Mouse (Mus musculus) lung, embryonic 14.5 days (tissue): Measurements from ENCODE around the gene Zfyve9. TPM values are rescaled to one million over a fixed set of nuclear protein-coding genes. Genes with fewer than 3 reads are reported as not detected.
"Not testable (repeated sequence)": the region's sequence is repeated elsewhere in the genome, so short reads cannot be mapped to it uniquely, and the experiment has no call there.

Experiments used
- ATAC-seq: fragments of 200-750 bp; cut with Nextera tagmentation; 2 replicates; pipeline ENCODE4 v1.8.0; 2017; ENCODE audit warnings: mild to moderate bottlenecking, moderate TSS enrichment, moderate library complexity; ENCODE audit not compliant: insufficient read depth
- DNase-seq: peaks from one replicate; pipeline ENCODE4 v3.0.0-alpha.2; 2015
- H3K27ac ChIP-seq: fragments of 300-500 bp; sonication (generic); 2 replicates; pipeline ENCODE4 v1.5.1; 2014; ENCODE audit warnings: low read depth, mild to moderate bottlenecking, moderate library complexity
- H3K27me3 ChIP-seq: fragments of 300-500 bp; sonication (generic); 2 replicates; pipeline ENCODE4 v1.6.1; 2014; ENCODE audit warnings: low read length, control low read depth; ENCODE audit not compliant: insufficient read depth
- H3K36me3 ChIP-seq: fragments of 300-500 bp; sonication (generic); 2 replicates; pipeline ENCODE4 v1.6.1; 2014; ENCODE audit warnings: control low read depth; ENCODE audit not compliant: insufficient read depth
- H3K4me1 ChIP-seq: fragments of 300-500 bp; sonication (generic); 2 replicates; pipeline ENCODE4 v1.6.1; 2014; ENCODE audit warnings: antibody characterized with exemption, control low read depth; ENCODE audit not compliant: insufficient read depth
- H3K4me2 ChIP-seq: fragments of 300-500 bp; sonication (generic); 2 replicates; pipeline ENCODE4 v1.6.1; 2014; ENCODE audit warnings: mild to moderate bottlenecking
- H3K4me3 ChIP-seq: fragments of 300-500 bp; sonication (generic); 2 replicates; pipeline ENCODE4 v1.5.1; 2014; ENCODE audit warnings: low read depth, low read length
- H3K9ac ChIP-seq: fragments of 300-500 bp; sonication (generic); 2 replicates; pipeline ENCODE4 v1.6.1; 2014
- H3K9me3 ChIP-seq: fragments of 300-500 bp; sonication (generic); 2 replicates; pipeline ENCODE4 v1.6.1; 2016; ENCODE audit warnings: low read depth, low read length, control low read depth
- CTCF ChIP-seq: IDR thresholded peaks from 2 replicates; pipeline ENCODE4 v1.5.1; 2016; ENCODE audit warnings: antibody characterized with exemption, low read depth
- WGBS: fragments of 180-500 bp; shearing (Covaris S2); extraction: QIAGEN DNeasy Blood & Tissue Kit; methylation state at CpG from one replicate; pipeline ENCODE4 v1.1.7; 2014; 5-methylcytosine and 5-hydroxymethylcytosine counted together
- polyA plus RNA-seq: library from polyadenylated mRNA; unstranded; fragments of >200 nt; fragmentation: Nextera tagmentation; extraction: Ambion mirVana; gene quantifications from 2 replicates; pipeline ENCODE4 v1.2.1, GENCODE M21; 2014

The Zfyve9 gene
- polyA plus RNA-seq, 1 experiment from 2014 or later = 5.5 TPM

- no peak overlapping the region for H3K9ac ChIP-seq
- 81% methylated on average over 3 of the region's 3 CpGs for WGBS
- no peaks in the 10 kb centered on the region for H3K27me3 ChIP-seq
- H3K36me3 ChIP-seq = peaks cover 31% of the 10 kb centered on the region
- H3K4me1 ChIP-seq = no peaks in the 10 kb centered on the region
- H3K4me3 ChIP-seq = no peak overlapping the region
- no peak overlapping the region for H3K27ac ChIP-seq
- no peak for ATAC-seq
- H3K9me3 ChIP-seq = no peaks in the 10 kb centered on the region
- H3K4me2 ChIP-seq = no peak overlapping the region
- no peak for DNase-seq
- no peak for TF ChIP-seq CTCF
Measured at GRCm38 (mm10) chr4:108721245-108721784, 59.3 kb downstream of the Zfyve9 start.

- H3K9ac ChIP-seq = no peak within 1 kb of the TSS
- no peaks in the 10 kb centered on the region for H3K4me1 ChIP-seq
- DNase-seq (no peak), ATAC-seq (no peak)
- TF ChIP-seq CTCF = no peak
- WGBS = 82% methylated on average over 5 of the region's 5 CpGs
- no peaks in the 10 kb centered on the region for H3K9me3 ChIP-seq
- no peak within 1 kb of the TSS for H3K4me3 ChIP-seq
- peaks cover 24% of the 10 kb centered on the region for H3K36me3 ChIP-seq
- H3K4me2 ChIP-seq = no peak within 1 kb of the TSS
- H3K27ac ChIP-seq = no peak within 1 kb of the TSS
- no peaks in the 10 kb centered on the region for H3K27me3 ChIP-seq
Measured at GRCm38 (mm10) chr4:108719349-108719748, 61.2 kb downstream of the Zfyve9 start, which contains the start of gene 3110021N24Rik. 3110021N24Rik (plus strand) TSS chr4:108719649.

- no peak for ATAC-seq
- H3K4me3 ChIP-seq = no peak overlapping the region
- TF ChIP-seq CTCF = no peak
- 57% methylated on average over 5 of the region's 5 CpGs for WGBS
- H3K9me3 ChIP-seq = no peaks in the 10 kb centered on the region
- peak; percentile 65 for DNase-seq
- no peak overlapping the region for H3K27ac ChIP-seq
- H3K27me3 ChIP-seq = no peaks in the 10 kb centered on the region
- no peaks in the 10 kb centered on the region for H3K36me3 ChIP-seq
- H3K4me2 ChIP-seq = no peak overlapping the region
- H3K9ac ChIP-seq = no peak overlapping the region
- no peaks in the 10 kb centered on the region for H3K4me1 ChIP-seq
Measured at GRCm38 (mm10) chr4:108708209-108708608, 72.4 kb downstream of the Zfyve9 start.

- peak; percentile 73 for TF ChIP-seq CTCF
- Histone ChIP-seq H3K9me3 (no peaks in the 10 kb centered on the region), H3K4me3 (no peak overlapping the region), H3K27ac (no peak overlapping the region), H3K9ac (no peak overlapping the region), H3K27me3 (no peaks in the 10 kb centered on the region), H3K36me3 (peaks cover 11% of the 10 kb centered on the region), H3K4me2 (no peak overlapping the region), H3K4me1 (no peaks in the 10 kb centered on the region)
- peak; percentile 79 for DNase-seq
- ATAC-seq = no peak
- 54% methylated on average over 3 of the region's 3 CpGs for WGBS
Measured at GRCm38 (mm10) chr4:108696934-108697333, 83.7 kb downstream of the Zfyve9 start.

- H3K4me3 ChIP-seq = no peak overlapping the region
- H3K27me3 ChIP-seq = no peaks in the 10 kb centered on the region
- DNase-seq (no peak), ATAC-seq (no peak)
- peaks cover 29% of the 10 kb centered on the region for H3K36me3 ChIP-seq
- H3K27ac ChIP-seq = no peak overlapping the region
- no peak for TF ChIP-seq CTCF
- H3K9ac ChIP-seq = no peak overlapping the region
- H3K9me3 ChIP-seq = no peaks in the 10 kb centered on the region
- H3K4me2 ChIP-seq = no peak overlapping the region
- H3K4me1 ChIP-seq = no peaks in the 10 kb centered on the region
Measured at GRCm38 (mm10) chr4:108691469-108691868, 89.1 kb downstream of the Zfyve9 start.

- 94% methylated on average over 3 of the region's 3 CpGs for WGBS
Measured at GRCm38 (mm10) chr4:108690479-108690878, 90.1 kb downstream of the Zfyve9 start.

GRCm38 (mm10) chr4:108687098-108687497 lies 93.5 kb downstream of the Zfyve9 start:
- not testable (repeated sequence) for H3K9ac ChIP-seq, H3K4me3 ChIP-seq, H3K4me1 ChIP-seq, DNase-seq, H3K27me3 ChIP-seq, H3K9me3 ChIP-seq, H3K4me2 ChIP-seq, ATAC-seq, H3K27ac ChIP-seq
- peaks cover 34% of the 10 kb centered on the region; the same call in 1 of the 2 replicates for H3K36me3 ChIP-seq
- whole genome bisulfite sequencing = 87% methylated on average over 5 of the region's 7 CpGs

More at GRCm38 (mm10) chr4:108690479-108690878, 90.1 kb downstream of the Zfyve9 start:
- H3K4me2 ChIP-seq = no peak overlapping the region
- peaks cover 30% of the 10 kb centered on the region for H3K36me3 ChIP-seq
- ATAC-seq = no peak
- H3K9me3 ChIP-seq = no peaks in the 10 kb centered on the region
- no peak overlapping the region for H3K9ac ChIP-seq
- 0 out of 2 replicates have a peak, but pooled peaks have one; percentile 9 for TF ChIP-seq CTCF
- H3K27me3 ChIP-seq = no peaks in the 10 kb centered on the region
- no peak overlapping the region for H3K4me3 ChIP-seq
- H3K4me1 ChIP-seq = no peaks in the 10 kb centered on the region
- DNase-seq = no peak
- H3K27ac ChIP-seq = no peak overlapping the region
